In genomic region chr14:122552761-122553445, GRCm38 (mm10) we compare ENCODE assay signal across 30 mouse cellular contexts. TPM values are rescaled to one million over a fixed set of nuclear protein-coding genes. Genes with fewer than 3 reads are reported as not detected.
DNase-seq lines count a peak whose midpoint lies in the region; ATAC-seq and TF ChIP-seq lines count a peak whose summit lies in the region.
"Had no signal": no experiment of that assay in that cellular context is flagged by ENCODE, and none has a peak within 500 bp of the region (broad histone marks: within the 10 kb centered on the region; RNA-seq: fewer than 3 reads in every experiment).

No protein-coding gene starts in this region.

- no peaks in the 10 kb centered on the region for H3K4me1 ChIP-seq in kidney, embryonic 15.5 days
- no peaks in the 10 kb centered on the region; the same call in 1 of the 2 replicates for H3K4me1 ChIP-seq in lung, postnatal 0 days (ENCODE audit: insufficient read depth, low read depth, low read length)
- H3K4me1 ChIP-seq in kidney, embryonic 16.5 days (ENCODE audit: insufficient read depth, low read length) = no peaks in the 10 kb centered on the region
- H3K4me1 ChIP-seq: embryonic facial prominence, embryonic 13.5 days; forebrain, embryonic 12.5 days; forebrain, embryonic 15.5 days; heart, embryonic 10.5 days had no signal

- H3K4me2 ChIP-seq in kidney, embryonic 15.5 days = no peak overlapping the region
- no peak overlapping the region for H3K4me2 ChIP-seq in lung, postnatal 0 days (replicated peaks; ENCODE audit: low read depth, low read length)
- no peak overlapping the region for H3K4me2 ChIP-seq in kidney, embryonic 16.5 days (replicated peaks; ENCODE audit: low read depth, low read length)
- H3K4me2 ChIP-seq: embryonic facial prominence, embryonic 13.5 days; forebrain, embryonic 12.5 days; forebrain, embryonic 15.5 days; heart, embryonic 13.5 days; hindbrain, embryonic 14.5 days had no signal

- ATAC-seq in kidney, embryonic 15.5 days (replicated peaks; ENCODE audit: low FRiP score) = no peak
- peak; percentile 32; the same call in 1 of the 2 replicates for ATAC-seq in lung, postnatal 0 days
- no peak for ATAC-seq in kidney, embryonic 16.5 days (ENCODE audit: low FRiP score, low TSS enrichment)
- ATAC-seq: forebrain, embryonic 15.5 days had no signal

- H3K27ac ChIP-seq in kidney, embryonic 15.5 days = no peak overlapping the region
- H3K27ac ChIP-seq in lung, postnatal 0 days (ENCODE audit: low read length) = no peak overlapping the region
- peak overlapping the region; percentile 46; the same call in 1 of the 2 replicates for H3K27ac ChIP-seq in kidney, embryonic 16.5 days (ENCODE audit: low read length)
- H3K27ac ChIP-seq: embryonic facial prominence, embryonic 10.5 days; embryonic facial prominence, embryonic 13.5 days; forebrain, embryonic 12.5 days; forebrain, embryonic 15.5 days; heart, adult 2 months; heart, embryonic 10.5 days; heart, embryonic 13.5 days; hindbrain, embryonic 14.5 days had no signal

- no peaks in the 10 kb centered on the region for H3K9me3 ChIP-seq in kidney, embryonic 15.5 days (replicated peaks)
- no peaks in the 10 kb centered on the region; the same call in 1 of the 2 replicates for H3K9me3 ChIP-seq in lung, postnatal 0 days (ENCODE audit: low read length)
- H3K9me3 ChIP-seq in kidney, embryonic 16.5 days (ENCODE audit: low read length) = peaks cover 3% of the 10 kb centered on the region; the same call in 1 of the 2 replicates
- H3K9me3 ChIP-seq: embryonic facial prominence, embryonic 10.5 days; embryonic facial prominence, embryonic 13.5 days; forebrain, embryonic 12.5 days; forebrain, embryonic 15.5 days; heart, embryonic 10.5 days had no signal

- no peak overlapping the region for H3K4me3 ChIP-seq in kidney, embryonic 15.5 days (replicated peaks)
- no peak overlapping the region for H3K4me3 ChIP-seq in lung, postnatal 0 days (ENCODE audit: low read depth, low read length)
- no peak overlapping the region for H3K4me3 ChIP-seq in kidney, embryonic 16.5 days (ENCODE audit: low read length)
- H3K4me3 ChIP-seq: embryonic facial prominence, embryonic 10.5 days; embryonic facial prominence, embryonic 13.5 days; erythroblast, embryonic 14.5 days; forebrain, embryonic 12.5 days; forebrain, embryonic 15.5 days; heart, adult 2 months; heart, embryonic 10.5 days; heart, embryonic 13.5 days had no signal

- peak; percentile 40 for DNase-seq in kidney, adult 18-20 months
- DNase-seq in lung, postnatal 0 days (ENCODE audit: low spot score) = peak; percentile 31
- DNase-seq in lung, postnatal 4 days = no peak
- DNase-seq in kidney, postnatal 25 days = peak; percentile 29 to 61
- no peak for DNase-seq in gastrocnemius, adult 18-20 months (ENCODE audit: low spot score)
- no peak for DNase-seq in urinary bladder, postnatal 10 days (ENCODE audit: low spot score)
- DNase-seq: adrenal gland, adult 8-10 months; adrenal gland, postnatal 25 days; B cell, adult 2 months; cerebellum, adult 11-12 months; cerebellum, adult 8-10 months; cerebellum, postnatal 10 days; cerebellum, postnatal 36 days; embryo, embryonic 11 days; gastrocnemius, postnatal 10 days; gastrocnemius, postnatal 36 days; heart, adult 2 months; heart, postnatal 14 days; heart, postnatal 4 days had no signal

- H3K36me3 ChIP-seq in kidney, embryonic 15.5 days = no peaks in the 10 kb centered on the region
- H3K36me3 ChIP-seq in lung, postnatal 0 days (ENCODE audit: insufficient read depth, low read length) = no peaks in the 10 kb centered on the region
- no peaks in the 10 kb centered on the region for H3K36me3 ChIP-seq in kidney, embryonic 16.5 days (ENCODE audit: insufficient read depth, low read length)
- H3K36me3 ChIP-seq: embryonic facial prominence, embryonic 13.5 days; forebrain, embryonic 12.5 days; forebrain, embryonic 15.5 days had no signal

- no peak overlapping the region for H3K9ac ChIP-seq in kidney, embryonic 15.5 days
- no peak overlapping the region for H3K9ac ChIP-seq in lung, postnatal 0 days (replicated peaks; ENCODE audit: low read depth)
- no peak overlapping the region for H3K9ac ChIP-seq in kidney, embryonic 16.5 days (replicated peaks; ENCODE audit: low read length)
- H3K9ac ChIP-seq: embryonic facial prominence, embryonic 13.5 days; forebrain, embryonic 12.5 days; forebrain, embryonic 15.5 days; heart, embryonic 13.5 days; hindbrain, embryonic 14.5 days had no signal

- H3K27me3 ChIP-seq in kidney, embryonic 15.5 days = no peaks in the 10 kb centered on the region
- no peaks in the 10 kb centered on the region for H3K27me3 ChIP-seq in lung, postnatal 0 days (replicated peaks; ENCODE audit: insufficient read depth, low read length)
- H3K27me3 ChIP-seq in kidney, embryonic 16.5 days (ENCODE audit: insufficient read depth, low read length) = no peaks in the 10 kb centered on the region
- H3K27me3 ChIP-seq: CH12.LX; embryonic facial prominence, embryonic 13.5 days; forebrain, embryonic 12.5 days; forebrain, embryonic 15.5 days; heart, embryonic 13.5 days had no signal

- TF ChIP-seq CTCF in lung, postnatal 0 days (IDR thresholded peaks at IDR 0.05) = no peak

- TF ChIP-seq EP300 in lung, postnatal 0 days (IDR thresholded peaks at IDR 0.05) = peak; percentile 26

- WGBS in kidney, embryonic 15.5 days = 76% methylated on average over 7 of the region's 7 CpGs
- 44% methylated on average over 7 of the region's 7 CpGs for WGBS in lung, postnatal 0 days
- 70% methylated on average over 7 of the region's 7 CpGs for WGBS in kidney, embryonic 16.5 days

RNA-seq across cellular contexts. Expression of gene Pcca, which starts 18.8 kb away (rescaled TPM):
- polyA plus RNA-seq in kidney, embryonic 15.5 days (2015; fragmentation: Nextera tagmentation; extraction: Ambion mirVana) = 23.6 and 23.9 TPM in 2 replicates
- 10.4 and 16.2 TPM in 2 replicates for polyA plus RNA-seq in lung, postnatal 0 days (2015; fragmentation: Nextera tagmentation; extraction: Ambion mirVana)
- polyA plus RNA-seq in kidney, embryonic 16.5 days (2015; fragmentation: Nextera tagmentation; extraction: Ambion mirVana) = 29.7 and 30.7 TPM in 2 replicates
- 10 to 100 TPM; 52.4 to 56.0 TPM for total RNA-seq in gastrocnemius, adult 18-20 months (2021)

Comparison
In these comparisons a context has a peak if more than half of its experiments do, and no peak if none do; other contexts are left out.
1. DNase-seq: peak in kidney, adult 18-20 months (single experiment), lung, postnatal 0 days (single experiment) and kidney, postnatal 25 days (2 of 2); none in lung, postnatal 4 days (0 of 2), gastrocnemius, adult 18-20 months (single experiment) and urinary bladder, postnatal 10 days (single experiment).